Mouse (Mus musculus) heart, embryonic 13.5 days (tissue): ENCODE measurements around the gene Vav2. TPM values are rescaled to one million over a fixed set of nuclear protein-coding genes. Genes with fewer than 3 reads are reported as not detected.

Experiments
- ATAC-seq: fragments of 200-750 bp; cut with Nextera tagmentation; 2 replicates; pipeline ENCODE4 v1.8.0; 2017; ENCODE audit warnings: moderate TSS enrichment; ENCODE audit not compliant: insufficient number of reproducible peaks, low FRiP score, low TSS enrichment; ENCODE audit errors: extremely low read depth
- H3K27ac ChIP-seq: fragments of 300-500 bp; sonication (generic); replicated peaks from 2 replicates; pipeline ENCODE4 v1.5.1; 2015; ENCODE audit warnings: moderate library complexity, mild to moderate bottlenecking, inconsistent platforms
- H3K27me3 ChIP-seq: fragments of 300-500 bp; sonication (generic); replicated peaks from 2 replicates; pipeline ENCODE4 v1.6.1; 2015; ENCODE audit warnings: mild to moderate bottlenecking, inconsistent platforms
- H3K36me3 ChIP-seq: fragments of 300-500 bp; sonication (generic); 2 replicates; pipeline ENCODE4 v1.6.1; 2015; ENCODE audit warnings: mild to moderate bottlenecking, inconsistent platforms
- H3K4me1 ChIP-seq: fragments of 300-500 bp; sonication (generic); 2 replicates; pipeline ENCODE4 v1.6.1; 2015; ENCODE audit warnings: inconsistent platforms
- H3K4me2 ChIP-seq: fragments of 300-500 bp; sonication (generic); 2 replicates; pipeline ENCODE4 v1.6.1; 2015; ENCODE audit warnings: inconsistent platforms, mild to moderate bottlenecking, moderate library complexity
- H3K4me3 ChIP-seq: fragments of 300-500 bp; sonication (generic); 2 replicates; pipeline ENCODE4 v1.5.1; 2015; ENCODE audit warnings: moderate library complexity, mild to moderate bottlenecking, inconsistent platforms
- H3K9ac ChIP-seq: fragments of 300-500 bp; sonication (generic); 2 replicates; pipeline ENCODE4 v1.6.1; 2015; ENCODE audit warnings: inconsistent platforms, mild to moderate bottlenecking, moderate library complexity
- H3K9me3 ChIP-seq: fragments of 300-500 bp; sonication (generic); 2 replicates; pipeline ENCODE4 v1.6.1; 2016; ENCODE audit warnings: inconsistent platforms
- WGBS: fragments of 180-500 bp; shearing (Covaris S2); methylation state at CpG from one replicate; pipeline ENCODE4 v1.1.7; 2015; ENCODE audit warnings: mixed read lengths; 5-methylcytosine and 5-hydroxymethylcytosine counted together
- polyA plus RNA-seq: library from polyadenylated mRNA; unstranded; fragments of >200 nt; fragmentation: Nextera tagmentation; extraction: Ambion mirVana; gene quantifications from 2 replicates; pipeline ENCODE4 v1.2.1, GENCODE M21; 2015

Vav2 gene
- polyA plus RNA-seq, 1 experiment from 2014 or later, result 2.7 TPM

DNA sequence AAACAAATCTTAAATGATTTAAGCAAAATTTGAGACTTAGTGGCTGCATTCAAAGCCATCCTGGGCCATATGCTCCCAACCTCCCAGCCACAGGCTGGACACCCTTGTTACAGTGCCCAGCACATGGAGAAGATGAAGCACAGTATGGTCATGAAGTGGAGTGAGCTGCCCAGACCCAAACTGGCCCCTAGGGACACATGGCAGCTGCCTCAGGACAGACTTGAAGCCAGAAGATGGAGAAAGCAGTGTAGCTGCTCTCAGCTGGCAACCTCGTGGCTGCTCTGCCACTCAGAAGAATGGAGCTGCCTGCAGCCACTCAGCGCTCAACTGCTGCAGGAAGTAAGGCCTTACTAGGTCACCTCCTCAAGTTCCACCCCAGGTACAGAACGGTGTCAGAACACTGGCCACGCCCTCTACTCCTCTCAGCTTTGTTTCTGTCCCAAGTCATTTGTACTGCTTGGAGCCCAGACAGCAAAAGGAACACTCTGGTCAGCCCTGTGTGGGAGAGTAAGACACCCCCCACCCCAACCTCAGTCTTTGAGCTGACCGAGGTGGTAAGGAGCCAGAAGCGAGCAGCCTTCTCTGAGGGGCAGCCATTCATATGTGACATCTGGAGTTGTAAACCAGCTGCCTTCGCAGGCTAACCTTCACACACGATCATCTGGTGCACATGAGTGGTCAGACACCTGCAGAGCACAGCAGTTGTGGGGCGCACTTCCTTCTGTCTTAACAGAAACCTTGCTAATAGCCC lies 130.0 kb downstream of the Vav2 start:
- 76% methylated on average over 9 of the region's 9 CpGs for whole genome bisulfite sequencing
- no peak overlapping the region for H3K4me2 ChIP-seq
- no peaks in the 10 kb centered on the region for H3K4me1 ChIP-seq
- no peak overlapping the region for H3K9ac ChIP-seq
- no peak for ATAC-seq
- no peak overlapping the region for H3K27ac ChIP-seq
- H3K36me3 ChIP-seq, result peaks cover 17% of the 10 kb centered on the region; the same call in 1 of the 2 replicates
- no peaks in the 10 kb centered on the region for H3K27me3 ChIP-seq
- H3K4me3 ChIP-seq, result no peak overlapping the region
- H3K9me3 ChIP-seq, result no peaks in the 10 kb centered on the region

DNA sequence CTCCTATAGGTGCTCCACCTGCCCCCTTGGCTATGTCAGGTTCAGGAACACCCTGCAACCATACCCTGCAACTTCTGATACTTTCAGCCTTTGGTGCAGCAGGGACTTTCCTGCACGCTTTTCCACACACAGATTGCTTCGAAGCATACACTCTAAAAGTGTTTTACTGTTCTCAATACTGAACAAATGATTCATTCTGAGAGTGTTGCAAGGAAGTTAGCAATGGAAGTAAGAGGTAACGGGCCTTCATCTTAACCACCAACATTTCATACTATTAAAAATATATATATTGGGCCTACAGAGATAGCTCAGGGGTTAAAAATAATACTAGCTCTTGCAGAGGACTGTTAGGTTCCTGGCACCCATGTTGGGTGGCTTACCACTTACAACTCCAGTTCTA lies 132.1 kb downstream of the Vav2 start:
- H3K9ac ChIP-seq, result no peak overlapping the region
- WGBS, result 85% methylated on average over 3 of the region's 3 CpGs
- H3K9me3 ChIP-seq, result no peaks in the 10 kb centered on the region
- no peak overlapping the region for H3K4me2 ChIP-seq
- H3K4me1 ChIP-seq, result no peaks in the 10 kb centered on the region
- peaks cover 36% of the 10 kb centered on the region for H3K36me3 ChIP-seq
- ATAC-seq, result no peak
- no peaks in the 10 kb centered on the region for H3K27me3 ChIP-seq
- H3K27ac ChIP-seq, result no peak overlapping the region
- H3K4me3 ChIP-seq, result no peak overlapping the region

- H3K27me3 ChIP-seq, result no peaks in the 10 kb centered on the region; the same call in 1 of the 2 replicates
- peaks cover 4% of the 10 kb centered on the region; the same call in 1 of the 2 replicates for H3K4me1 ChIP-seq
- peak overlapping the region; percentile 47; the same call in 1 of the 2 replicates for H3K9ac ChIP-seq
- 12% methylated on average over 3 of the region's 3 CpGs for WGBS
- H3K4me3 ChIP-seq, result no peak overlapping the region
- H3K9me3 ChIP-seq, result no peaks in the 10 kb centered on the region
- peaks cover 32% of the 10 kb centered on the region for H3K36me3 ChIP-seq
- no peak for ATAC-seq
- peak overlapping the region; percentile 53; the same call in 1 of the 2 replicates for H3K27ac ChIP-seq
- no peak overlapping the region for H3K4me2 ChIP-seq
Measured at GRCm38 (mm10) chr2:27289019-27289418, 137.8 kb downstream of the Vav2 start.

DNA sequence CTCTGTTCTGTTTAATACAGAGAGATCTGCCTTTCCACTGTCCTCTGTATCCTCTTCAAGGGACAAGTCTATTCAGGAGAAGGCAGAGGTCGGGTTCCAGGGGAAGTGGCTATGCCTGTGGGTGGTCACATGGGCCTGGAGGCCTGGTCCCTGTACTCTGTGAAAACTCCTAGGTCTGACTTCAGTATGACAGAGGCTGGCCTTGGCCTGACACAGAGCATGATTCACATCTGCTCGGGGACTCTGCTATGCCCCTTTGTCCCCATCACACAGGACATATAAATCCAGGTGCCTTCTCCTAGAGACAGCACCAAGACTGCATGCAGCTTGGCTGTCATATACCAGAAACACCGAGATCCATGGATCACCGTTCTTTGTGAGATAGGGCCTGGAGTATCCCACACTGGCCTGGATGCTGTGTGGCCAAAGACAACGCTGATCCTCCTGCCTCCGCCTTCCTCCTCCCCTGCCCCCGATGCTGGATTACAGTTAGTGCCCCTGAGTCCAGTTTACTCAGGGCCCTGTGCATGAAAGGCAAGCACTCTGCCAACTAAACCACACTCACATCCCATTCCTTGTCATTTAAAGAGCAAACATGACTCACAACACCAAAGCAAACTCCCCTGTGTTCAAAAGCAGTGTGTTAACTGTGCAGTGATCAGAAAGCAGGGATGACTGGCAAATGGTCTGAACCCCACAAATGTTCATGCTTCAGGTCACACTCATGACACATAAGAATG lies 139.7 kb downstream of the Vav2 start:
- Histone ChIP-seq H3K4me1 (peaks cover 4% of the 10 kb centered on the region; the same call in 1 of the 2 replicates), H3K4me2 (no peak overlapping the region), H3K27ac (no peak overlapping the region), H3K9ac (no peak overlapping the region), H3K9me3 (no peaks in the 10 kb centered on the region), H3K27me3 (no peaks in the 10 kb centered on the region; the same call in 1 of the 2 replicates), H3K4me3 (no peak overlapping the region), H3K36me3 (peaks cover 32% of the 10 kb centered on the region)
- no peak for ATAC-seq
- WGBS, result 68% methylated on average over 7 of the region's 7 CpGs

- Histone ChIP-seq H3K27ac (no peak overlapping the region), H3K9ac (no peak overlapping the region), H3K4me3 (no peak overlapping the region), H3K36me3 (peaks cover 15% of the 10 kb centered on the region; the same call in 1 of the 2 replicates), H3K27me3 (no peaks in the 10 kb centered on the region; the same call in 1 of the 2 replicates), H3K4me2 (no peak overlapping the region), H3K9me3 (no peaks in the 10 kb centered on the region), H3K4me1 (peaks cover 13% of the 10 kb centered on the region)
- no peak for ATAC-seq
- 72% methylated on average over 7 of the region's 7 CpGs for WGBS
Measured at GRCm38 (mm10) chr2:27284441-27284840, 142.4 kb downstream of the Vav2 start.

DNA sequence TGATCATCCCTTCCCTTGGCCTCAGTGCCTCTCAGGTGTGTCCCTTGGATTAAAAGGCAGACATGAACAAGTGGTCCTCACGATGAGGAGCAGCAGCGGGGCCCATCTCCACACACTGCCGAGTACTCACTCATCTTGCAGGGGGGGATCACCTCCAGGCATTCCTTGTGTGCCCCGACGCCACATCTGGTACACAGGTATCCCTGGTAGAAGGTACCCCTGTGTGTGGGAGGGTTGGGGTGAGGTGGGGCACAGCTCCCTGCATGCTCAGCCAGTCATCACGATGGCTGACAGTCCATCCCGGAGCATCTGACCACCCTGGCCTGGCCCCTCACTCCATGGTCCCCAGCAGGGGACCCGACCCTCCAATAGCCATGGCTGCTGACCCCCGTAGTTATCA lies 145.1 kb downstream of the Vav2 start:
- 0 out of 2 replicates have a peak overlapping the region, but pooled peaks have one; percentile 16 for H3K4me2 ChIP-seq
- H3K9ac ChIP-seq, result no peak overlapping the region
- peaks cover 30% of the 10 kb centered on the region for H3K36me3 ChIP-seq
- 92% methylated on average over 9 of the region's 9 CpGs for WGBS
- H3K27me3 ChIP-seq, result no peaks in the 10 kb centered on the region
- peaks cover 9% of the 10 kb centered on the region for H3K4me1 ChIP-seq
- no peak overlapping the region for H3K4me3 ChIP-seq
- H3K9me3 ChIP-seq, result no peaks in the 10 kb centered on the region
- 0 out of 2 replicates have a peak, but pooled peaks have one; percentile 2 for ATAC-seq
- no peak overlapping the region for H3K27ac ChIP-seq

GRCm38 (mm10) chr2:27280920-27281611 lies 145.8 kb downstream of the Vav2 start:
- H3K4me2 ChIP-seq, result peak overlapping the region; percentile 16; the same call in 1 of the 2 replicates
- ATAC-seq, result no peak

DNA sequence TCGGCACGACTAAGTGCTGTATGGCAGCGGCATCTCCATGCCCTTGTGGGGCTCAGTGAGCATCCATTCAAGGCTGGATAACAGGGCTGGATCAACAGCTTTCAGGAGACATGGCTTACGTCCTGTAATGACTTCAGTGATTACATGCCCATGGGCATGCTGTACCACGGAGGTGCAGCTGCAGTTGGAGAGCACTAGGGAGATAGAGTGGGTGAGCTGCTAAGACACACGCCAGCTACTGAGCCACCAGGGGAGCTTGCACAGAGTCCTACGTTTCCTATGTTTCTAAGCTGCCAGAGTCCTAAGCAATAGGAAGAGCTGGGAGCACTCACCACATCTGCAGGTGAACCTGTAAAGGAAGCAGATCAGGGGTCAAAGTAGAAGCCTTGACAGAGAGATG lies 148.0 kb downstream of the Vav2 start:
- no peak overlapping the region for H3K4me2 ChIP-seq
- no peak for ATAC-seq
- H3K4me3 ChIP-seq, result no peak overlapping the region
- 81% methylated on average over 7 of the region's 7 CpGs for WGBS
- no peaks in the 10 kb centered on the region for H3K9me3 ChIP-seq
- no peak overlapping the region for H3K9ac ChIP-seq
- peaks cover 48% of the 10 kb centered on the region for H3K36me3 ChIP-seq
- no peak overlapping the region for H3K27ac ChIP-seq
- no peaks in the 10 kb centered on the region for H3K27me3 ChIP-seq
- peaks cover 9% of the 10 kb centered on the region for H3K4me1 ChIP-seq

More at GRCm38 (mm10) chr2:27280920-27281611, 145.8 kb downstream of the Vav2 start:
- H3K4me1 ChIP-seq, result peaks cover 9% of the 10 kb centered on the region
- no peaks in the 10 kb centered on the region for H3K27me3 ChIP-seq
- H3K9me3 ChIP-seq, result no peaks in the 10 kb centered on the region
- H3K36me3 ChIP-seq, result peaks cover 32% of the 10 kb centered on the region
- no peak overlapping the region; the same call in 1 of the 2 replicates for H3K27ac ChIP-seq
- H3K9ac ChIP-seq, result no peak overlapping the region
- WGBS, result 41% methylated on average over 13 of the region's 13 CpGs
- no peak overlapping the region for H3K4me3 ChIP-seq

- no peaks in the 10 kb centered on the region for H3K27me3 ChIP-seq
- peaks cover 4% of the 10 kb centered on the region; the same call in 1 of the 2 replicates for H3K9me3 ChIP-seq
- H3K27ac ChIP-seq, result peak overlapping the region; percentile 75
- ATAC-seq, result no peak
- H3K9ac ChIP-seq, result peak overlapping the region; percentile 54
- peaks cover 61% of the 10 kb centered on the region for H3K36me3 ChIP-seq
- no peak overlapping the region for H3K4me2 ChIP-seq
- WGBS, result 20% methylated on average over 2 of the region's 2 CpGs
- peaks cover 20% of the 10 kb centered on the region for H3K4me1 ChIP-seq
- no peak overlapping the region for H3K4me3 ChIP-seq
Measured at GRCm38 (mm10) chr2:27268325-27268724, 158.5 kb downstream of the Vav2 start.

DNA sequence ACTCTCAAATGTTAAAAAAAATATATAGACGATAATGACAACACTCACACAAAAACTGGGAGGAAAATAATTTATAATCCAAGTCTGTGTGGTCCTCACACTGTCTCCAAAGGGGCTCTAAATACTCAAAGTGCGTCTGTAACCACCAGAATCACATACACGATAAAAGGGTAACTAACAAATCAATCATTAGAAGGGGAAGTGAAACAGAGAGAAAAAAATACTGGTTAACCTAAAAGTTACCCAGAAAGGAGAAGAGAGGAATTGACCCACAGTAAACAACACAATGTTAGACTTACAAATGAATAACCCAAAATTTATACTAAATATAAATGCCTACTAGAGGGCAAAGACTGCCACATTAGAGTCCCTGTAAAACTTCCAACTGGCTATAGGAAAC lies 161.0 kb downstream of the Vav2 start:
- ATAC-seq, result no peak
- H3K4me2 ChIP-seq, result no peak overlapping the region
- H3K9me3 ChIP-seq, result peaks cover 4% of the 10 kb centered on the region; the same call in 1 of the 2 replicates
- no peak overlapping the region for H3K9ac ChIP-seq
- H3K4me1 ChIP-seq, result peaks cover 20% of the 10 kb centered on the region
- no peaks in the 10 kb centered on the region for H3K27me3 ChIP-seq
- H3K36me3 ChIP-seq, result peaks cover 56% of the 10 kb centered on the region
- no peak overlapping the region for H3K27ac ChIP-seq
- 82% methylated on average over 3 of the region's 3 CpGs for WGBS
- H3K4me3 ChIP-seq, result no peak overlapping the region

GRCm38 (mm10) chr2:27262984-27263383 lies 163.8 kb downstream of the Vav2 start:
- Histone ChIP-seq H3K9me3 (peaks cover 6% of the 10 kb centered on the region; the same call in 1 of the 2 replicates), H3K27ac (no peak overlapping the region), H3K36me3 (peaks cover 45% of the 10 kb centered on the region), H3K4me1 (peaks cover 6% of the 10 kb centered on the region), H3K4me3 (no peak overlapping the region), H3K9ac (no peak overlapping the region), H3K4me2 (no peak overlapping the region), H3K27me3 (no peaks in the 10 kb centered on the region)
- 73% methylated on average over 4 of the region's 4 CpGs for WGBS
- ATAC-seq, result no peak
